Mouse (Mus musculus) embryo, embryonic 10 days (tissue): ENCODE results near the gene Mgrn1.

Experiments used
- DNase-seq: peaks from one replicate; pipeline ENCODE4 v3.0.0-alpha.2; 2015; ENCODE audit warnings: low spot score

Mgrn1 gene

DNA sequence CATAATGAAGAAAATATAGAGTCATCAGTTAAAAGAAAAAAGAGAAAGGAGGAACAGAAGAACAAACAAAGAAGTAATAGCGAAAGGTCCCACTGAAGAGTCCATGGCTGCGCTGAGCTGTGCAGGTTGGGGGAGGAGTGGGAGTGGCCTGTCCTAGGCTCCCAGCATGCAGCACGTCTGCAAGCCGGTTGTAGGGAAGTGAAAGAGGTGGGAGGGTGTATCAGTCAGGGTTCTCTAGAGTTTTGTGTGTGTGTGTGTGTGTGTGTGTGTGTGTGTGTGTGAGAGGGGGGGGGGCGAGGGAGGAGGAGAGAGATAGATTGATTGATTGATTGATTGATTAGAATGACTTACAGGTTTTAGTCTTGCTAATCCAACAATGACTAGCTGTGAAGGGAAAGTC lies 21.9 kb downstream of the Mgrn1 start:
- no peak for DNase-seq

- no peak for DNase-seq
Measured at GRCm38 (mm10) chr16:4909745-4910144, 23.7 kb downstream of the Mgrn1 start.

- DNase-seq: no peak
Measured at GRCm38 (mm10) chr16:4910758-4911157, 24.7 kb downstream of the Mgrn1 start.

GRCm38 (mm10) chr16:4912074-4912648 lies 26.1 kb downstream of the Mgrn1 start:
- DNase-seq: no peak

DNA sequence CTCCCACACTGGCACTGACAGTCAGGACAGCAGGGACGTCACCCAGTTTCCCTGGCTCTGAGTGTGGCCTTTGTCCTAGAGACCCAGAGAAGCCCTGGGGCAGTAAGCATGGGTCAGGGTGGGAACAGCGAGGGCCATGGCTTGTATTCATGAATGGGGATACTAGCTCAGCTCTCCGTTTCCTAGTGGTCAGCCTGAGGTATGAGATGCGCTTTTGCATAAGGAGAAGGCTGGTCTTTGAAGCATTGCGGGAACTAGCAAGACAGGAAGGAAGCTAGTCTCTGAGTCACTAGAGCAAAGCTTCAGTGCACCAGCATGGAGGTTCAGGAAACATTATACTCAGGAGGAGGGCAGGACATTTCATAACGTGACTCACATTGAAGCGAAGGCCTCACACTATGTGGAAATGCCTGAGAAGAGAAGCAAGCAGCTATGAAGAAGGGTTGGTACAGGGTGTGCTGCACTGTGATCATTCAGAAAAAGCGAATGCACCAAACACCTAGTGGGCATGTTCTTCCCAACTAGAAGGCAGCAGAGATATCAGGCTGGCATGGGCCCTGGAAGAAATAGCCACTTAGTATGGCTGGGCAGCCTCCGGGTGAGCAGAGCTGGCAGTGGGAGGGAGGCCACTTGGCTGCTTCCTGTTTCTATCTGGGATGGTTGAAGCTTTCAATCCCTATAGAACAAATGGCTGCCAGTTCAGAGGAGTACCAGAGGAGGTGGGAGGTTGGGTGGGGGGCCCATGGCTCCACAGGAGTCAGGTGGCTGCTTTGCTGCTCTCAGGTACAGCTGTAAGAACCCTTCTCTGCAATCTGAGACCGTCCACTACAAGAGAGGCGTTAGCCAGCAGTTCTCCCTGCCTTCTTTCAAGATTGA lies 27.1 kb downstream of the Mgrn1 start:
- DNase-seq: peak; percentile 8

DNA sequence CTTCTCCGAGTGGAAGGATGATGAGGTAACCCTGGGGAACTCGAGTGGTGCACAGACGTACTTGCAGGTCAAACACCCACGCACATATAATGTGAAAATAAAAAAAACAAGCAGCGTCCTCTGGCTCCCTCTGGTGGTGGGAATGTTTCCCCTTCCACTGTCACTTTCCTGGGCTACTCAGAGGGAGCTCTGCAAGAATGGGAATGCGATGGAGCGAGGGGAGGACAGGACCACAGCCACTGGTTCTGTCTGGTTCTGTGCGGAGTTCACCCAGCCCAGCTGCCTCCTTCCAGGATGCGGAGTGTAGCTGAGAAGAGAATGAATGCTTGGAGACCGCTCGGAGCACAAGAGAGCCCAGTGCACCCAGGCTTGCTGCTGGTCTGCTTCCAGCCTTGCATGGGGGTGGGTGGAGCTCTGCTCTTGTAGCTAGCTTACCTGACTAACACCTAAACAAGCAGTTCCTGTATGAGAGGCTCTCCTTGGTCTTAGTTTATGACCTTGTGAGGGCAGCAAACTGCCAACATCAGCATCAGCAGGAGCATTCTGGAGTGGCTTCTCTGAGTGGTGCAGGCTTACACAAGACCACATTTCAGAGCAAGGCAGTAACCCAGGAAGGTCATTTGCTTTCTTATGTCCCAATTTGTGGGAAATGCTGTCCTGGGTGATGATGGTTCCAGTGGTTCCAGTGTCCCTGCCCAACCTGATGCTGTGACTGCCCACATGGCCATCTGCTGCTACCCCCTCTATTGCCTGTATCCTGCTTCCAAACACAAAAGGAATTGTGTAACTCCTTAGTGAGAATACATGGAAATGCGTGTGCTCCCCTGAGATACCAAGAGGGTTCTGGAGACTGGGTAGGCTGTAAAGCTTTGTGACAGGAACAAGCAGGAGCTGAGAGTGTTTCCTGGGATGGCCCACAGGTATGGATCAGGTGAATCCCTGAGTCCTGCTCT lies 28.0 kb downstream of the Mgrn1 start:
- peak; percentile 76 for DNase-seq

DNA sequence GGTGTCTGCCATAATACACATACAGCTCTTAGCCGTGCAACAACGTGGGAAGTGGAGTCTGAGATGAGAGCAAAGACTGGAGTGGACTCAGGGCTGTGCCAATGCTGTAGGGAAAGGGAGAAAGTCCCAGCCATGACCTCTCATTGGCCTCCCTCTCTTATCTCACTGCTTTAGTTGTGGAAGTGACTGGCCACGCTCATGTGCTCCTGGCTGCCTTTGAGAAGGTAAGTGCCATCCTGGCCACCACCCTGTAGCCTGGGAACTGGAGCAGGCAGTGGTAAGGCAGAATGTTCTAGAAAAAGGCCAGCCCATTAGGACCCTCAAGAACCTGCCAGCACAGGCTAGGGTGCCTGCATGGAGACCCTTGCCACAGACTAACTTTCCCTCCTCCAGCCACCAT lies 29.9 kb downstream of the Mgrn1 start:
- no peak for DNase-seq

GRCm38 (mm10) chr16:4916608-4917007 lies 30.6 kb downstream of the Mgrn1 start:
- DNase-seq: no peak

- no peak for DNase-seq
Measured at GRCm38 (mm10) chr16:4920556-4920955, 34.5 kb downstream of the Mgrn1 start.

- no peak for DNase-seq
Measured at GRCm38 (mm10) chr16:4922481-4922880, 36.4 kb downstream of the Mgrn1 start.

- DNase-seq: no peak
Measured at GRCm38 (mm10) chr16:4923996-4924395, 37.9 kb downstream of the Mgrn1 start.

DNA sequence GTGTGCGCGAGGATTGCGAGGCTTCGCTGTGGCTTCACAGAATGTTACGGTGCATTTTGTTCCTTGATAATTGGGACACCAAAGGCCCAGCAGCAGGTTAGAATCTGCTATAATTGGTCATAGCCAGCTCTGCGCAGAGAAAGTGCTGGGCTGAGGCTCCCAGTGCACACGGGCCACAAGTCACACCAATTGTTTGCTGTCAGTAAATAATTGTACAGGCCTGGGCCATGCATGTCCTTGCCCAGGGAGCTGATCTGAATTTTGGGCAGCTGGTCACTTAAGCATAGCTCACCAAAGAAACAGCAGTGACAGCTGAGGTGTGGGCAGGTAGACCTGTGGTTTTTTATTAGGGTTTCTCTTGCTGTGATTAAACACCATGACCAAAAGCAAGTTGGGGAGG lies 41.9 kb downstream of the Mgrn1 start:
- no peak for DNase-seq

- DNase-seq: no peak
Measured at GRCm38 (mm10) chr16:4928474-4928873, 42.4 kb downstream of the Mgrn1 start.

GRCm38 (mm10) chr16:4932429-4932828 lies 46.4 kb downstream of the Mgrn1 start:
- DNase-seq: no peak

- DNase-seq: no peak
Measured at GRCm38 (mm10) chr16:4935430-4935829, 49.4 kb downstream of the Mgrn1 start.

DNA sequence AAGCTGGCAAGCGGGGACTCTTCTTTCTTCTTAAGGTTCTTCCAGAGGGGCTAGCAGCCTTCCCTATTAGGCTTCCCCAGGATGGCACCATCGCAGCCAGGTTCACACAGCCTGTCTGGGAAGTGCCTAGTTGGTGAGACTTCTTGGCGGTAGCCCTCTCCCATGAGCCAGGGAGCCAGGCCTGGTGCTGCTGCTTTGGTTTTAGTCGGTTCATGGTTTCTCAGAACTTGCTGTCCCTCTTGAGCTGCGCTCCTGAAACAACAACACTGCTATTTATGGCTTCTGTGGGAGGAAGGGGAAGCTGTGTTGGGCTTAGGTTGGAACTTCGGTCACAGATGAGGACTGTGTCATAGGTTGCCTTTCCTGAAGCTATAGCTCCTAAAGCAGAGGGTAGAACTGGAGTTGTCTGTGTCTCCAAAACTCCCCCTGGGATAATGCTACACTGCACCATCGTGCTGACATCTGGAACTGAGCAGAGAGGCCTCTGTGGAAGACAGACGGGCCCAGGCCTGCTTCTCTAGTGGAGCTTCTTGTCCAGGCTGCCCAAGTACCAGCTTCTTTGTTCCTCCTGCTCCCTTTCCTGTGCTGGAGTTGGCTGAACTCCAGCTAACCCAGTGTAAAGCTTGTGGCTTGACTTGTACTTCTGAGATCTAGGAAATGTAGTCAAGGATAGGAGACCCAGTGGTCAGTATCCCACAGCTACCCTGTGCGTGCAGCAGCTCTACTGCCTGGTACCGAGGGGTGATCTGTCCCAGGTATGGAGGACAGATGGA lies 50.1 kb downstream of the Mgrn1 start:
- DNase-seq: no peak

DNA sequence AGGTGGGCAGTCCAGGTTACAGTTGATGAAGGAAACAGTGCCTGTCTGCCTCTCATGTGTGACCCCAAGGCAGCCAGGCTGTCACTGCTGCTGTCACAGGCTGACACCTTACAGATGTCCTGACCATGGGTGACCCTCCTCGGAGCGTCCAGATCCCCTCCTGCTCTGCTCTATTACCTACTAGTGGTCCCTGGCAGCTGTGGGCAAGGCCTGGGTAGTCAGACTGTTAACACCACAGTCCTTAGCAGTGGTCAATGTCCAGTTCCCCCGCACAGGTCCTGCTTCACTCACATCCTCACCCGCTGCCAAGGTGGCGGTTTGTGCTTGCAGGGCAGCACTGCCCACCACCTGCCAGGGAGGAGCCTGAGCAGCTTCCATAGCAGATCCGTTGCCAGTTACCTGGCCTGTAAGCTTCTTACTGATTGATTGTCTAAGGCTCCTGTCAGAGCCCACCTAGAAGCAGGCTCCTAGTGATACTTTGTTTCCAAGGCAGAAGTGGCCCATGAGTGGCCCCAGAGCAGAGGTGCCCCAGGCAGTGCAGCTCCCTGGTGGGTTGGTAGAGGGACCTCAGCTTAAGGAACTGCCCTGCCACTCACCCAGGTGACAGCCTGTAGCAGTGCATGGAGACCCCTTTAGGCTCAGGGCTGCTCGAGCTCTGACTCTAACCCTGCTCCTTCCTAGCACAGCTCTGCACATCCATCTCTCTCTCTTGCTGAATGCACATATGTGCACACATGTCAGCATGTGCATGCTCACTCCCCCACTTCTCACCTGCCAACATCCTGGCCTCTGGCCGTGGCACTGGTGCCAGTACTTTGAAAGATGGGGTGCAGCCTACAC lies 51.5 kb downstream of the Mgrn1 start:
- no peak for DNase-seq

DNA sequence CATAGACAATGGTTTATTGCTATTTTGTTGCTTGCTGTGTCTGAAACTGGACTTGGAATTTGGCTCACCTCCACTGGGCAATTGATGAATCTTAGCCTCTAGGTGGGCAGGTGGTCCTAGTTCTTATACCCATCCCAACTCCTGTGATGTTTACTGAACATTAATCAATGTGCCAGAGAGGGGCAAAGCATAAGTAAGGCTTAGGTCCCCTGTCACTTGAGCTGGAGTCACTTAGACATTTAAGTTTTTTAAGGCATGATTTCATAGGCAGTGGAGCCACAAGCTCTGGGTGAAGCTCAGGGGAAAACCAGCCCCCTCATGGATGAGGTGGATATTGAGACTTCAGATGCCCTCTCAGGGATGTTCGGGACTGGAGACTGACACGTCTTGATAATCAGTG lies 52.4 kb downstream of the Mgrn1 start, which contains the start of gene Nudt16l1:
Nudt16l1 (plus strand) TSS at position 301 of the 400 bp plus-strand sequence.
- no peak for DNase-seq

DNA sequence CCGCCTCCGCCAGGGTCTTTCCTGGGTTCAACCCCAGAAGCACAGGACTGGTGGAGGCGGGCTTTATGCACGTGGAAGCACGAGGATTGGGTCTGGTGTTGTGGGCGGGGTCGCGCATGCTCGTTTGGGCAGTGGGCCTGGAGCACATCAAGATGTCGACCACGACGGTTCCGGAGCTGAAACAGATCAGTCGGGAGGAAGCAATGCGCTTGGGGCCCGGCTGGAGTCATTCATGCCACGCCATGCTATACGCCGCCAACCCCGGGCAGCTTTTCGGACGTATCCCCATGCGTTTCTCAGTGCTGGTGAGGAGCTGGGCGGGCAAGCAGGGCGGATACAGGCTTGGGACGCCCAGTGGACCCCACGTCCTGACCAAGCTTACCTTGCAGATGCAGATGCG lies 52.9 kb downstream of the Mgrn1 start:
- peak; percentile 98 for DNase-seq

DNA sequence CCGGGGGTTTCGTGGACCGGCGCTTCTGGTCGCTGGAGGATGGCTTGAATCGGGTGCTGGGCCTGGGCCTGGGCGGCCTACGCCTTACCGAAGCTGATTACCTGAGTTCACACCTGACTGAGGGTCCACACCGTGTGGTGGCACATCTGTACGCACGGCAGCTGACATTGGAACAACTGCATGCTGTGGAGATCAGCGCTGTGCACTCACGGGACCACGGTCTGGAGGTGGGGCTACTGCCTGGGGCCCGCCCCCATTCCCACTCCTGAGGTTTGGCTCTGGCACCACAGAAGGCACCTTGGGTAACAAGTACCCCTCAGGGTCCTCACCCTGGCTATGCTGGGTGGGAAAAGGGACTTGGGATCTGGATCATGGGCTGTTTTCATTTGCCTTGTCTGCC lies 53.4 kb downstream of the Mgrn1 start:
- DNase-seq: peak; percentile 21
